Mouse (Mus musculus) spleen, postnatal 4 days (tissue): ENCODE results near the gene Vps50.
"Not testable (repeated sequence)": the region's sequence is repeated elsewhere in the genome, so short reads cannot be mapped to it uniquely, and the experiment has no call there.

Experiments used
- DNase-seq, 2 experiments: peaks; one replicate each; pipeline ENCODE4 v3.0.0; 2022; ENCODE audit warnings: low spot score in 2 of 2

Vps50 gene

DNA sequence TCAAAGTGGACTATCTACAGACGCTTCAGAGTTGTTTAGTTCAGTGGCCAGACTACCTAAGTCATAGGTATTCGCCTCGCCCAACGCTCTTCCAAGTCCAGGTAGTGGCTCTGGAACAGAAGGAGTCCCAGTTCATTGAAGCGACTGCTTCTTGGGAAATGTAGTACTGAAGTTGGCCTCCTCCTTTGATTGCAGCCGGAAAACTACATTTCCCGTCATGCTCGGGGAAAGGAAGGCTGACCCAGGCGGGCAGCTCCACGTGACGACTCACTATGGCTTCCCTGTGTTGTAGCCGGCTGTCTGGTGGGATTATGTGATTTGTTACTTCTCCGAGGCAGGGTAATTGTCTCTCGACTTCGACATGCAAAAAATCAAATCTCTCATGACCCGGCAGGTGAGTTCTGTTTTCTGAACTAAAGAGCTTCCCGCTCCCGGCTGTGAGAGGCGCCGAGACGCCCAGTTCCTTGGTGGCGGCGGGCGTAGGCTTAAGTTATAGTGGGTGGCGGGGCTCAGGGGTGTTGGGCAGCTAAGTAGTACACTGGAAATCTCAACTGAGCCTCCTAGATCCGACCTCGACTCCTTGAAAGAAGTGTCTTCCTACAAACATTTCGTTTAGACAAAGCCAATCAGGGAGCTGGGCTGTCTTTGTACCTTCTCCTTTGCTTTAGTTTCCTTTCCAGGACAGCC, at the start of gene Vps50, which contains the start of gene Hepacam2:
Vps50 (plus strand) TSS at position 221 of the 687 bp plus-strand sequence.
Hepacam2 (minus strand) TSS at position 137 of the 687 bp plus-strand sequence.
- peak; percentile 76 to 84 for DNase-seq

DNA sequence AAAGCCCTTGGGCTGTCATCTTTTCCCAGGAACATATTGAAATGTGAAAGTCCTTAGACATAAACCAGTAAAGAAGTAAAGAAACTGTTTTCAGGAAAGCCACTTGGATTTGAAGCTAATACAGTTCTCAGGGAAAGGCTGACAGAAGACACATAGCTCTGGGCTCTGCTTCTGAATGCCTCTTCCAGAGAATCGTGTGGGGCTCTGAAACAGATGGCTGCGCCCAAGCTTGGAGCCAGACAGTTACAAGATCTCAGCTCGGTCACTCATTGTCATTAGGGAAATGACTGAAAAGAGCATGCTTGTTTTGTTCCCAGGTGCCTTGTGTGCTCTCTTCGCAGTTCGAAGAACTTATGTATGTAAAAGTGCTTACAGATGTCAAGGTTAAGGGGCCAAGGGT, 43.8 kb upstream of the Vps50 start:
- DNase-seq = no peak

DNA sequence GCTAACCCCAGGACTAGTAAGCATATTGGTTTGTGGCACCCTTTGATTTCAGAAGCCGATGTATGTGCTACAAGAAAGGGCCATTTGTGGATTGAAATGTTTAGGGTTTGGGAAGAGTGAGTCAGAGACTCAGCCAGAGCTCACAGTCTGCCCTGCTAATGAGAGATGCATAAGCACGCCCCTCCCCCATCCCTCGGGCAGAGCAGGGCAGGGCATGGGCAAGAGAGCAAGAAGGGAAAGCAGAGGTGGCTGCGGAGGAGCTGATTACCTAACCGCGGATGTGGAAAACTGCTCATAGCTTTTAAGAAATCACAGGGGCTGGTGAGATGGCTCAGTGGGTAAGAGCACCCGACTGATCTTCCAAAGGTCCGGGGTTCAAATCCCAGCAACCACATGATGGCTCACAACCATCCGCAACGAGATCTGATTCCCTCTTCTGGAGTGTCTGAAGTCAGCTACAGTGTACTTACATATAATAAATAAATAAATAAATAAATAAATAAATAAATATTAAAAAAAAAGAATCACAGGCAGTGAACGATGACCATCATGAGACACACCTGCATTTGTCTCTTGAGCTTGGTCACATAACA, 42.1 kb upstream of the Vps50 start:
- DNase-seq = no peak

DNA sequence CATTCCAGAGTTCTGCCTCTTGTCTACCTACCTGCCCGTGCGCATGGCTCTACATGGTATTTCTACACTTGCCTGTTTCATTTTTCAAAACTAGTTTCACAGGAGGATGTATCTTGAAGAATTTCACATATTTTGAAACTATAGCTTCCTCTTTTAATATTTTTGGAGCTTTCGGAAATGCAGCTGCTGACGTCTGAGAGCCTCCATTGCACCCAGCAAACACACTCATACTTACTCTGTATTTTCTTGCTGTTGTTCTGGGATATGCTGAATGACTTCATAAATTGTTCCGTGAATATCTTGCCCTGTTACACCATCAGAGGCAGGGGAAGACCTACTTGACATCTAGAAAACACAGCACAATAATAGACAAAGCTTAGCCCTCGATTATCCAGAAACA, 35.2 kb upstream of the Vps50 start:
- DNase-seq = no peak

DNA sequence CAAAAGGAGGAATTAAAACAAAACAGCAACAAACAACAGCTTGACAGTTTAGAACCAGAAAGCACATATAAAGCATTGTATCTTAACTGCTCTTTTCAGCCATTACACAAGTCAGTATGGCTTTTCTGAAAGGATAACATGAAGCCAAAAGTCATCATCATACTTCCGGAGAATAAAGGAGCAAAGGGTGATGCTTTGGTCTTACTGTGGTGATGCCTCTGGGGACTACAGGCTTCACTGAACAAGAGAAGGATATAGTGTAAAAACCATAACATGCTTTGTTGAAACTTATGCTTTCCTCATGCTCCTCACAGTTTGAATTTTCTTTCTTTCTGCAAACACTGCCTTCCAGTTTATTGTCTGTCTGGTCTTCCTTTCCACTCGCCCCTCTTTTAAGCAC, 34.6 kb upstream of the Vps50 start:
- no peak for DNase-seq

DNA sequence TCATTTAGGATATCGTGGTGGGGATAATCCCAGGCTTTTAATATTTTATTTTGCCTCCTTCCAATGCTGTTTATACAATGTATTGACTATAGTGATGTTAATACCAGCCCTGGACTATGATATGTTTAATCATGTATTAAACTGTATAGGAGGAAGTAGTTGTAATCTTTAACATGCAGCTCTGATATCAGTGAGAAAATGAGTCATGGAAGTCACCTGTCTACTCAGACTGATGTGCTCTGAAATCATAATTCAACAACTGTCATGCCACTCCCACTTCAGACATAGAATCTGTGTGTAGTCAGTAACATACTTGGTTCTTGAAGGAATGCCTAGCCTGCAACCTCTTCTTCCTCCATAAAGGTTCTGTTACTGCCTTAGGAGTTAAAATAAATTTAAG, 29.6 kb upstream of the Vps50 start:
- no peak for DNase-seq

DNA sequence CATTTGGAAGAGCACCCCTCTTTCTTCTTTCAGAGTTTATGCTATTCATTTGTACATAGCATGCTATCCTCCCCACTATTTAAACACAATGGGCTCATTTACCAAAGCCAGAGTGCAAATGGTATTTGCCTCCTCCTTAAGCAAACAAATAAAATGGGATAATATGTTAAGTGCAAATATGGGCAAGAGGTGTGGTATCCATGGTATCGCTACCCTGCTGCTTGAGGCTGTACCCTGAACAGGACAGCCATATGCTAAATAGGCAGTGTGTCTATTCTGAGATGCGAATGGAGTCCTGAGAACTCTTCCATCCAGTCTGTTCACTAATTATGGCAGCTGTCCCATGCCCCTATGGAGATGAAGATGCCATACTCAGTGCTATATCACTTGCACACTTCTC, 27.5 kb upstream of the Vps50 start:
- no peak for DNase-seq

DNA sequence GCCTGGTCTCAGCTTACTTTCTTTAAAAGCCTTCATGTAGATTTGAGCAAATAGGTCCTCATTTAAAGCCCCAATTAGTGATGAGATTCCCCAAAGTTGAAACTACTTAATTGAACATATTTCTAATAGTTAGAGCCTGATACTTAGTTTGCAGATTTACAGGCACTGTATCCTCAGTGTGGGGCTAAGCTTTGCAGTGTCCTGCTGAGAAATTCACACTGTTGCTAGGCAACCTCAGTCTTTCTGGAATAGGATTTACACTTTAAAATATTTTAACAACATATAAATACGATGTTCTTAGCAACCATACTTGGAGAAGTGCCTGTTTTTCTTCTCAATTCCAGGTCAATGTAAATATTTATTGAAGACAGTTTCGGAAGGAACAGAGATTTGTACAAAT, 21.9 kb upstream of the Vps50 start:
- no peak for DNase-seq

DNA sequence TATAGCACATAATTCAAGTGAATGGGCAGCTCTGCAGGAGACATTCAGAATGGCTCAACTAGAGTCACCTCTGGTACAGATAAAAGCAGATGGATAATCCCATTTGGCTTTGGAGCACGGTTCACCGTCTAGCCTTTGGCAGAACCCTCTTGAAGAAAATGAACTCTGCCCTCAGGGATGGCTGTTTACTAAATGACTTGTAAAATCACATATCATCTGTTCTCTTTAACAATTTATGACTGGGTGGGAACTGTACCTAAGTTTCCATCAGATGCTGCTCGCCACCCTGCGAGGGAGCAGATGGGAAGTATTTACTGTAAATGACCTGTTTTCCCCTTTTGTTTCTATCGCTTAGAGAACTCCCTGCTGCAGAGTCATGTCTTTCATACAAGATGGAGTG, 18.3 kb upstream of the Vps50 start:
- DNase-seq = no peak

DNA sequence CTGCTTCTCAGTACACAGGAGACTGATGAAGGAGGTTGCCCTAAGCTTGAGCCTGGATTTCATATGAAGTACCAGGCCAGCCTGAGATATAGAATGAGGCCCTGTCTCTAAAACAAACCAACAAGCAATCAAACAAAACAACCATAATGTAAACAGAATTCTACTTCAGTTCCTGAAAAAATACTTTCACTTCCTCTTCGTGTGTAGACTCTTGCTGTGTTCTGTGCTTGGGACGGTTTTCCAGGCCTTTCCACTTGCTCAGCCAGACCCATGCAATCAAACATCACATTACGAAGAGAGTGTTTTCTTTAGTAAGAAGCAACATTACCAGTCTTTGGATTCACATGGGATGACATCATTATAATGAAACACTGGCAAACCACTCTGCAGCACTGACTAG, 16.5 kb upstream of the Vps50 start:
- no peak for DNase-seq

DNA sequence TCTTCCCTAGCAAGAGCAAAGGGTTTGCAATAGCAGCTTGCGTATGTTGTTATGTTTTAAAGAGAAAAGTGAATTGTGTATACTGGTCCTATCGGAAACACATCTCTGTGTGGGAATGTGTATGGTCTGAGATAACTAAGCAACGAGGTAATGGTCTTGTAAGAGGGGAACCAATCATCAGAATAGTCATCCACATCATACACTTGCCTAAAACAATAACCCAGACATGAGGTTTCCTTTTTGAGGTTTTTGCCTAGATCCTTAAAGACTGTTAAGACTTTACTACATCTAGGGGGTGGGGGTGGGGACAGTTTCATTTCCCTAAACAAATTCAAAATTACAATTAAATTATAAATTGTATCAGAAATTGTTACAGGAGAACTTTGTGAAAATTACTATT, 13.0 kb upstream of the Vps50 start:
- no peak for DNase-seq

DNA sequence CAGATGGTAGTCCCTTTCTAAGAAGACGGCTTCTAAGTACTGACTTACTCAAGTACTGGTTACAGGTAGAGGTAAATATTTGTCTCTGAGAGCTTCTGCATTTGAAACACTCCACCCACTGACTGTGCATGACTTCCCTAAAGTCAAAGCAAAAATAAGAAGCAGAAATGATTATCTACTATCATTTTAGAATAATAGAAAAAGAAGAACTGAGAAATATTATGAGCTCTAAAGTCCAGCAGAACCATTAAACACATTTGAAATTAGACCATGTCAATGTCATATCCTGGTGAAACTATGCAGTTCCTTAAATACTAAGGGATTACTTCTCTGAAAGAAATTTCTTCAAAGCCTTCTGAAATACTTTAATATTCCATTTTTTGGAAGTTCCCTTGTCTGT, 10.8 kb upstream of the Vps50 start:
- DNase-seq = no peak

DNA sequence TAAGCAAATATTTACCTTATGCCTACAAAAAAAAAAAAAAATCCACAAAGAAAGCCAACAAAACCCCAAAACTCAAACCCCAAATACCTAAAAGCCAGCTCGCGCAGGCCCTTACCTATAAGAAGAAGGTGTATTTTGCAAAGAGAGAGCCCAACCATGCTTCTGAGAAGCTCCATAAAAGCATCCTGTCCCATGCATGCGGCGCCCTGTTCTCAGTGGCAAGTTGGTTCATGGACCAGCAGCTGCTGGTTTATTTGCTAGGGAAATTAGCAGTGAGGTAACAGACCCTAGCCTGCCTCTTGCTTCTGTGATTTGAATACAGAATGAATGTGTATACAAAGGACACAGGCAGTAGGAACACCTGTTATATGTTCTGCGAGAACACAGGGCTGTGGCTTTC, 3.9 kb upstream of the Vps50 start:
- DNase-seq = no peak

DNA sequence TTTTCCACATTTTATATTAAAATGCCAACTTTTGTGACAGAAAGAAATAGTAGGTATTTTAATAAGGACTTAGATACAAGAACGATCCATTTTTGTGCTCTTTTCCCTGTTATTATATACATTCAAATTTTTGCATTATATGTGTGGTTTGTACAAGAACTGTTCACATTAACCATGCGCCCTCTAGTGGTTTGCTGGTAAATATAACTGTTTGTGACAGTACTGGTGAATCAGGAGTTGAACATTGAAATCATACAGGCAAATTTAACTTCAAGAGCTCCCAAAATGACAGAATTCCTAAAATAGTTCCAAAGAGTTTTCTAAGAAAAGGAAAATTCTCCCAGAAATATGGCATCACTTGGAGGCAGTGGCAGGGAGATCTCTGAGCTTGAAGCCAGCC, 2.0 kb upstream of the Vps50 start:
- no peak for DNase-seq

DNA sequence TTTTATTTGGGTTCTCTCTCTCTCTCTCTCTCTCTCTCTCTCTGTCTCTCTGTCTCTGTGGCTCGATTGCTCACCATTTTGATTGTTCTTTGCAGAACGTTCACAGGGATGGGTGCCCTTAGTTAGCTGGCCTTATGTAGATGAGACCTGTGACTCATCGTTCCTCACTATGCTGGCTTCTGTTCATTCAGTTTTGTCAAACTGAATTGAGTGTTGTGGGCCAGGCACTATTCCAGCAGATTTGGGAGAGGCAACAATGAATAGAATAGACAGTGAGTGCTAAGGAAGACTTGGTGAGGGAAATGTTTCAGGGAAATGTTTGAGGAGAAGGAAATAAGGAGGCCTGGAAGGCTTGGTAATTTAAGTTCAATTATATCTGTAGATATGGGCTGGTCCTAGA, 2.1 kb downstream of the Vps50 start:
- DNase-seq = no peak

DNA sequence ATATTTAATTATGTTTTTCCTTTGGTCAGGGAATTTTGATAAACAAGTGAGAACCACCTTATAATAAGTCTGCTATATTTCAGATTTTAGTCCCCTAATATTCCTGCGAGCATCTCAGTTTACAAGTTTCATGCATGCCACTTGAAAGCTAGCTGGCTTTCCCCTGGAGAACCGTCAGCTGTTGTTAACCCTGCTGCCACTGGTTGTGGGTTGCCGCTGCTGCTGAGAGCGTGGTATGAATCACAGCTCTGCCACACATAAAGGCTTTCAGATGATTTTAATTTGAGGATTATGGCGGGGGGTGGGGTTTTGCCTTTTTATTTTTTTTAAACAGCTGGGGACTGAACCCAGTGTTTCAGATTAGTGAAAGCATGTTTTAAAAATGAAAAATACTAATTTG, 7.1 kb downstream of the Vps50 start:
- no peak for DNase-seq

DNA sequence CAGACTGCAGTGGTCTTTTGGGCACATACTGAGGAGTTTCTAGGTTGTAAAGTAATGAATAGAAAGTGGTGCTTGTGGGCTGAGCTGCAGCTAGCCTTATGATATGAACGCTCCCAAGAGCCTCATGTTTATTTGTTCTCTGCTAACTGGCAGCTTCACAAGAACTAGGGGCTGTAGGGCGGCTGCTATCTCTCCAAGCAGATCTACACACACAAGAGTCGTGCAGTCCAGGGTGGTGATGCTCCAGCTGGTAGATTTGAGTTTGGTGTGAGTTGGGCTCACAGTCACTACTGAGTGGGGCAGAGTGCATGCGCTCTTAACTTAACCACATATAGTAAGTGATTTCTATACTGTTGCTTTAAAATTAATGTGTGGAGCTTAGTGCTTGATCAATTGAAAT, 8.9 kb downstream of the Vps50 start:
- no peak for DNase-seq

DNA sequence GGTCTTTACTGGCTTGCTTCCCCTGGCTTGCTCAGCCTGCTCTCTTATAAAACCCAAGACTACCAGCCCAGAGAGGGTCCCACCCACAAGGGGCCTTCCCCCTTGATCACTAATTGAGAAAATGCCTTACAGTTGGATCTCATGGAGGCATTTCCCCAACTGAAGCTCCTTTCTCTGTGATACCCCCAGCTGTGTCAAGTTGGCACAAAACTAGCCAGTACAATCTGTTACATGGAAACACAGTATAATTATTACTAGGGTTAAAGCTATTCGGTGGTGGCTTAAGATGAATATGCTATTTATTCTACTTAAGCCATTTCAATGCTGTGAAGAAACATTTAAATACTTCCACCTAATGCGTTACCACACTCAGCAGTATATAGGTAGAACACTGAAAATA, 10.0 kb downstream of the Vps50 start:
- DNase-seq = not testable (repeated sequence)

DNA sequence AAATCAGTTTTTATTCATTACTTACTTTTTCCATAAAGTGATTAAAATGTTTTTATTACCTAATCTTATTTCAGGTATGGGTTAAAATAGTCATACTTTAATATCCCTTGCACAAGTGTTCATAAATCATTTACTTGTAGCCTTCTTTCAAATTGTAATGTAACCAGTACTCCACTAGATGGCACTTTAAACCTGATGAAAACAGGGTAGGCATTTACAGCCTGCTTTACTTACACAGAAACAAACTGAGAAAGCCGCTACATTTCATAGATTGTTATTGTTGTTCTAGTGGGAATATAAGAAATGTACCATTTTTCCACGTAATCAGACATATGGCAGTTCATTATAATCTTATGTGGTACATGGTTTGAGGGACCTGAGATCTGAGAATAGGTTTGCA, 11.6 kb downstream of the Vps50 start:
- DNase-seq = no peak

DNA sequence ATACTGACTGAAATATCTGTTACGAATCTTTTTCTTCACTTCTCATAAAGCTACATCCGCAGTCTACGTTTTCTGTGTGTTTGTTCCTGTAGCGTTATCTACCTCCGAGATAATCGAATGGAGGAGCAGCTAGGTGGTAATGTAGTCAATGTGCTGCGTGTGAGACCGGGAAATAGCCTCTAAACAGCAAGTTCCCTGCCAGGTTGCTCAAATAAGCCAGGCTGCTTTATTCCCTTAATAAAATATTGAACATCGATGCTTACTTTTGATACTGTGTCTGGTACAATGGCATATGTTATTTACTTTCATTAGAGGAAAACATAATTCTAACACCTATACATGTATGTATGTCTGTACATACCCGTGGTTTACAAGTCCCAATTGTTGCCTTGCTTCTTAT, 12.9 kb downstream of the Vps50 start:
- DNase-seq = no peak

DNA sequence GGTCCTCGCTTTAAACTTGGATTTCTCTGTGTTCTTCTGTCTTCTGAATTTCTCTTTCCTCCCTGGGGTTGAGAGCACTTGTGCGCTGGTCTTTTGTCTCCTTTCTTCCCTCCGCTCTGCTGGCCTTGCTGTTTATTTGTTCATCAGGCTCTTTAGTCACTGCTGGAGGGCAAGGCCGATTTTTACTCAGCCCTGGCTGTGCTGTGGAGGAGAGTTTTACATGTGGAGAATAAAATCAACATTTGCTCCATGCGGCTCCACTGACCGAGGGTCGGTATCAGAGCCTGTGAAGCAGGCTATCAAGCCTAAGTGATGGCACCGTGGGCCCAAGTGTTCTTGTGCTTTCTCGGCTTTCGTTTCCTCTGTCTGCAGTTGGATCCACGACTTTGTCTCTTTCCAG, 13.4 kb downstream of the Vps50 start:
- DNase-seq = no peak

DNA sequence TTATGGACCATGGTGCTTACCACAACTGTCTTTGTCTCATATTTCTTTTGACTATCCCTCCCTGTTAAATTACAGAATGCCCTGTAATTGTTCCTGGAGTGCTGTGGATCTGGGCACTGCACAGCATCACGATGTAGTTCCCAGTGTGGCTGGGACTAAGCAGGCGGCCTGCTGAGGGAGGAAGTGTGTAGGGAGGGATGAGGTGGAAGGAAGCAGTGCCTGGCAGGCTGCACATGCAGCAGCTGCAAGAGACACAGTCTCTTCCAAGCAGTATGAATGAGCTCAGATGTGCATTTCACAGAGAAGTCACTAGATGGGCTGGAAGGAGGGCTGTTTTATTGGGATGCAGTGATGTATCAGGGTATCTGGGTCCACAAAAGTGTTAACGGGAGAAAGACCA, 14.4 kb downstream of the Vps50 start:
- DNase-seq = no peak

DNA sequence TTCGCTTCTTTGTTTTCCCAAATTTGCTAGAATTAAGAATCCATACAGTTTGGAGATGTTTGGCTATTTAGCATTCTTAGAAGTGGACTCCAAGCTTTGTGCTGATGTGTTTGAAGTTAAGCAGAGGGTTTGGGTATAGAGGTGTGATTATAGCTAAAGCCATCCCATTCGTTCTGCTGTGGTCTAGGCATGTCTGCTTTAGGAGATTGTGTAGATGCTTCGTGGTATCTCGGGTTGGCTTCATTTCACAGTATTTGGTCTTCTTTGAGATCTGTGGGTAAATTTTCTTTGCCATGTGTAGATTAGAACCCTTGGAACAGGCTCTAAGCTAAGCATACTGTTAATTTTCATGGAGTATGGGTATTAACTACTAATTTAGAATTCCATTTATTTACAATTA, 30.0 kb downstream of the Vps50 start:
- DNase-seq = no peak

DNA sequence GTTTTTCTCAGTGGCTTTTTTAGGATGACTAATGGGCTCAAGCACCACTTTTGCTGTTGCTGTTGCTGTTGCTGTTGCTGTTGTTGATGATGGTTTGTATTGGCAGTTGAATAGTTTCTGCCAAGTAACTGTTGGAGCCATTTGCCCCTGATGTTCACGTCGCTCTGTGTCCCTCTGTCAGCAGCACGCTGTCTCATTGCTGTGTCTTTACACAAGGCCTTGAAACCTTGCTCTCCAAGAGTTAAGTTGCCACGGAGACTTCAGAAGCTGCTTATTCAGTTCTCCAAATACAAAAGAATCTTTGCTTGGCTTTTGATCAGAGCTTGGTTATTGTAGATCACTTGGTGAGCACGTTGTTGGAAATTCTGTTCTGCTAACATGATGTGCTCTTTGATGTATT, 33.3 kb downstream of the Vps50 start:
- DNase-seq = no peak
